Mouse (Mus musculus) kidney, embryonic 14.5 days (tissue): ENCODE results near the gene Spag16. TPM values are rescaled to one million over a fixed set of nuclear protein-coding genes. Genes with fewer than 3 reads are reported as not detected.

Experiments used
- ATAC-seq: fragments of 200-750 bp; cut with Nextera tagmentation; 2 replicates; pipeline ENCODE4 v1.8.0; 2017; ENCODE audit warnings: moderate number of reproducible peaks, mild to moderate bottlenecking, moderate TSS enrichment, moderate library complexity; ENCODE audit not compliant: low FRiP score, low TSS enrichment
- H3K27ac ChIP-seq: fragments of 300-500 bp; sonication (generic); 2 replicates; pipeline ENCODE4 v1.5.1; 2014; ENCODE audit warnings: low read depth, mild to moderate bottlenecking, low read length, moderate library complexity, mixed read lengths
- H3K27me3 ChIP-seq: fragments of 300-500 bp; sonication (generic); 2 replicates; pipeline ENCODE4 v1.6.1; 2014; ENCODE audit warnings: mild to moderate bottlenecking, low read length; ENCODE audit not compliant: control insufficient read depth, insufficient read depth
- H3K36me3 ChIP-seq: fragments of 300-500 bp; sonication (generic); 2 replicates; pipeline ENCODE4 v1.6.1; 2014; ENCODE audit warnings: low read length, mixed read lengths; ENCODE audit not compliant: control insufficient read depth, insufficient read depth
- H3K4me1 ChIP-seq: fragments of 300-500 bp; sonication (generic); 2 replicates; pipeline ENCODE4 v1.6.1; 2014; ENCODE audit warnings: low read length, mixed read lengths; ENCODE audit not compliant: control insufficient read depth, insufficient read depth
- H3K4me2 ChIP-seq: fragments of 300-500 bp; sonication (generic); replicated peaks from 2 replicates; pipeline ENCODE4 v1.6.1; 2014; ENCODE audit warnings: low read depth, mild to moderate bottlenecking, low read length
- H3K4me3 ChIP-seq: fragments of 300-500 bp; sonication (generic); 2 replicates; pipeline ENCODE4 v1.5.1; 2014; ENCODE audit warnings: mild to moderate bottlenecking, low read length
- H3K9ac ChIP-seq: fragments of 300-500 bp; sonication (generic); 2 replicates; pipeline ENCODE4 v1.6.1; 2014; ENCODE audit warnings: low read depth, mild to moderate bottlenecking, low read length, moderate library complexity
- H3K9me3 ChIP-seq: fragments of 300-500 bp; sonication (generic); 2 replicates; pipeline ENCODE4 v1.6.1; 2016; ENCODE audit warnings: low read length; ENCODE audit not compliant: control insufficient read depth
- WGBS: fragments of 180-500 bp; shearing (Covaris S2); extraction: QIAGEN DNeasy Blood & Tissue Kit; methylation state at CpG from one replicate; pipeline ENCODE4 v1.1.7; 2014; 5-methylcytosine and 5-hydroxymethylcytosine counted together
- polyA plus RNA-seq: library from polyadenylated mRNA; unstranded; fragments of >200 nt; fragmentation: Nextera tagmentation; extraction: Ambion mirVana; gene quantifications from 2 replicates; pipeline ENCODE4 v1.2.1, GENCODE M21; 2014

Gene Spag16
- polyA plus RNA-seq, 1 experiment from 2014 or later: 1.2 TPM

DNA sequence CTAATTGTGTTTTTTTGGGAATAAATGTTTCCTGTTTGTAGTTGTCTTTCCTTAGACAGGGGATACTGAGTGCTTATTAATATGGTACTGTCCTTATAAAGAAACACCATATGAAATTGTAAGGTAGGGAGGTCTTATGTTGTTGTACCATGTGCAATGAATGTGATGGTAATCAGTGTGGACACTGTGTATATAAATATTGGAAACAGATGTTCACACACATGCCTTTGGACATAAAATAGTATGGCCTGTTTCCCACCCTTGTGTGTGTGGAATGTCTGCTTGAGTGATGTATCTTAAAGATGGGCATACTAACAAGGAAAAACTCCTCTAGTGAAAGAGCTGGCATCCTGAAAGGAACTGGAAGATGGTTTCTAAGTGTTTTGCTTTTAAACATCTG, 692.1 kb downstream of the Spag16 start:
- Histone ChIP-seq H3K4me3 (no peak overlapping the region), H3K4me1 (no peaks in the 10 kb centered on the region), H3K4me2 (no peak overlapping the region), H3K9ac (no peak overlapping the region), H3K27ac (no peak overlapping the region), H3K9me3 (0 out of 2 replicates have a peak, but pooled peaks cover 3% of the 10 kb centered on the region), H3K36me3 (no peaks in the 10 kb centered on the region), H3K27me3 (no peaks in the 10 kb centered on the region)
- ATAC-seq: no peak

DNA sequence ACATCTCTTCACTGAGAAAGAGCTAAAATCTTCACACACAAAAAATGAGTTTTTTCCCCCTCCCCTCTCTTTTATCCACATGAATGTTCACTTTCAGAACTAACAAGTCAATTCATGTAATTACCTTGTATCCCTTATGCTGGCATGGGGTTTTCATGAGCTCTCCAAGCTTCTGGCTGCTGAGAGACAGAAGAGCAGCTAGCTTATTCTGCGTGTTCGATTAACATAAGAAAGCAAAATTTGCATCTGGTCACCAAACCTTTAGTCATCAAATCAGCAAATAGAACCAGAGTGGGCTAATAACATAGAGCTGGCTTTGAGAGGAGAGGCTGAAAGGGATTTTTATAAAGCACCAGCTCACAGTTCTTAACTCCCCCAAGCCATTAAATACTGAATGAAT, 700.4 kb downstream of the Spag16 start:
- no peak overlapping the region for H3K4me2 ChIP-seq
- H3K4me1 ChIP-seq: no peaks in the 10 kb centered on the region
- H3K9ac ChIP-seq: no peak overlapping the region
- no peak overlapping the region for H3K4me3 ChIP-seq
- H3K27me3 ChIP-seq: no peaks in the 10 kb centered on the region
- H3K27ac ChIP-seq: no peak overlapping the region
- WGBS: 65% methylated on average over 2 of the region's 2 CpGs
- H3K36me3 ChIP-seq: no peaks in the 10 kb centered on the region
- H3K9me3 ChIP-seq: 0 out of 2 replicates have a peak, but pooled peaks cover 3% of the 10 kb centered on the region
- no peak for ATAC-seq

DNA sequence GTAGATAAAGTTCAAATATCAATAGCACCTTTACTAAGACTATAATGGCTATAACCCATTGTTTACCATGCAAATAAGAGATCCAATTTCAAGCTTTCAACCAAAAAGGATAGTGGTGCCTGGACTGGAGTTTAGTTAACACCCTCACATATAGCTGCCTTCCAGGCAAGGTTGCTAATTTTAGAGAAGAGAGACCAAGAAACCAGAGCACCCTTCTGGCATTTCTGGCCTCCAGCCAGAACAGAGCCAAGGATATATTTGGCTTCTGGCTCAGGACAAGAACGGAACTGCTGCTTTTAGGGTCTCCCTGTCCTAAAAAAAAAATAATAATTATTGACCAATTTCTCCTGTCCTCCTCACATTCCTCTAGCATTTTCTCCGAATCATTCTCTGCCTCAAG, 703.0 kb downstream of the Spag16 start:
- Histone ChIP-seq H3K4me3 (no peak overlapping the region), H3K36me3 (no peaks in the 10 kb centered on the region), H3K9me3 (no peaks in the 10 kb centered on the region), H3K4me1 (no peaks in the 10 kb centered on the region), H3K9ac (no peak overlapping the region), H3K27ac (no peak overlapping the region), H3K4me2 (no peak overlapping the region), H3K27me3 (no peaks in the 10 kb centered on the region)
- WGBS: 78% methylated on average over 2 of the region's 2 CpGs
- ATAC-seq: no peak

DNA sequence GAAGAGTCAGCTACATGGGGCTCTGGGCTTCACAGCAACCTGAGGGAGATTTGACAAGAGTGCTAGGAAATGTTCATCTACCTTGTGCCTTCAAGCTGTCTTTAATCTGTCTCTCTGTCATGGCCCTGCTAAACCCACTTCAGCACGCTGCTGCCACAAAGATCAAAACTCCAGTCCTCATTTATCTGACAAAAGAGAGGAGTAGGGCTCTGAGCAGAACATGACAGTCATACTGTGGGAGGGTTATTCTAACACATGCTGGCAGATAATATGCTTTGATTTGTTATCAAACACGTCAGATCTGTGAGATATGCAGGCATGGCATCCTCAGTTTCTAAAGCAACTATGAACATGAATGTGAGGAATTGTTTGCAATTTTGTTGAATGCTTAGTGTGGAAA, 725.1 kb downstream of the Spag16 start:
- WGBS: 79% methylated on average over 2 of the region's 2 CpGs
- Histone ChIP-seq H3K9ac (no peak overlapping the region), H3K4me1 (no peaks in the 10 kb centered on the region), H3K36me3 (no peaks in the 10 kb centered on the region), H3K27ac (no peak overlapping the region), H3K4me2 (no peak overlapping the region), H3K27me3 (no peaks in the 10 kb centered on the region), H3K4me3 (no peak overlapping the region), H3K9me3 (no peaks in the 10 kb centered on the region)
- ATAC-seq: no peak

DNA sequence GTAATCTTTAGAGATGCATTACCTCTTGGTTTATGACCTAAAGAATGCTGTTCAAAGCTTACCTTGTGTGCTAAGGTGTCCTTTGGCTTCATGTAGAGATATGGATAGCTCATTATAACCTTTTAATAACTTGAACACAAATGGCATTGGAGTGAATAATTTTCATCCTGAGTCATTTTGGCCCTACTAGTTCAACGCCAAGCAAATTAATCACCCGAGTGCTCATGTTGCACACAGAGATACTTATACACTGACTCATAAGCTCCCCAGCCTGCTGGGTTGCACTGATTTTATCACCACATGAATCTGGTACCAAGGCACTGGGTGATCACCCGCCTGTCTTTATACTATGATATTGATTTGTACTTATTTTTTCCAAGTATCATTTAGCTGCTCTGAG, 795.0 kb downstream of the Spag16 start:
- no peak overlapping the region for H3K9ac ChIP-seq
- H3K4me1 ChIP-seq: no peaks in the 10 kb centered on the region
- H3K27ac ChIP-seq: no peak overlapping the region
- ATAC-seq: no peak
- H3K9me3 ChIP-seq: no peaks in the 10 kb centered on the region
- WGBS: 84% methylated on average over 3 of the region's 3 CpGs
- no peak overlapping the region for H3K4me2 ChIP-seq
- no peaks in the 10 kb centered on the region for H3K27me3 ChIP-seq
- no peaks in the 10 kb centered on the region for H3K36me3 ChIP-seq
- no peak overlapping the region for H3K4me3 ChIP-seq

DNA sequence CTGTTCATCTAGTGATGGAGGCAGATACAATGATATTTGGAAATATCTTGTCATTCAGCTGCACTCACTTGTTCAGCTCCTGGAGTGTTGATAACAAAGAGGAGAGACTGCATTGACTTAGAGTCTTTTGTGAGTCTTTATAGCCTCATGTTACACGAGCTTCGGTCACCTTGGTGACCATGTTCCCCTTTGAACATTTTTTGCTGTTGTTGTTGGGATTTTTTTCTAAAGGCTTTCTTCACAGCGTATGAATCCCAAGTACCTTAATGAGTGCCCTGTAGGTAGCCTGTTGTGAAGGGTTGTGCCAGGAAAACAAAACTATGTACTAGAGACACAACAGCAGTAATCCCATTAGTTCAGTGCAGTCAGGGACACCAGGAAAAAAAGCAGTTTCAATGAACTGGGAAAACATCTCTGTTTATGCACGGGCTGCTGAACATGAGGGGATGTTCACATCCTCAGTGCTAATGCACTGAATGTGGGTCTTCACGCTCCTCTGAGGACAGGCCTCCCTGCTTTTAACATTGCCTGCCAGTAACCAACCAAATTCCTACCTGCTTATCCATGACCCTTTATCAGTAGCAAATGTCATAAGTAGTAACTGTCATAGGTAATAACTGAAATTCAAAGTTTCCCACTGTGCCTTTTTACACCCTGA, 798.2 kb downstream of the Spag16 start:
- Histone ChIP-seq H3K27ac (no peak overlapping the region), H3K4me2 (no peak overlapping the region), H3K27me3 (no peaks in the 10 kb centered on the region), H3K4me3 (no peak overlapping the region), H3K4me1 (no peaks in the 10 kb centered on the region), H3K9ac (no peak overlapping the region), H3K36me3 (no peaks in the 10 kb centered on the region), H3K9me3 (no peaks in the 10 kb centered on the region)
- no peak for ATAC-seq
- 62% methylated on average over 5 of the region's 5 CpGs for WGBS

DNA sequence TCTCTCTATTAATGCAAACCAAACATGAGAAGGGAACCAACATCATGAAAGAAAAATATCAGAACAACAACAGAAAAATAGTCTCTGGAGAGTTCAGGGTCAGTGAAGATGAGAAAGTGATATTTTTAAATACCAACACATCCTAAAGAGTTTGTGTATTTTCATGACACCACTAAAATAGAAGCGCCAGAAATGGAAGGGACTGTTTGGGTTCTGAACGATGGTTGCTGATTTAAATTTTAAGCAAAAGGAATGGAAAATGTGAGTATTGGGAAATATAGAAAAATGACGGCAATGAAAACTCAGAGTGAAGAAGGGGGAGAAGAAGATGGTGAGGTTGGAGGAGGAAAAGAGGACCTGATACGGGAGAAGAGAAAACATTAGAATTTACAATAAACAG, 825.9 kb downstream of the Spag16 start:
- WGBS: 89% methylated on average over 4 of the region's 4 CpGs
- Histone ChIP-seq H3K27ac (no peak overlapping the region), H3K9ac (no peak overlapping the region), H3K36me3 (no peaks in the 10 kb centered on the region), H3K4me3 (no peak overlapping the region), H3K9me3 (no peaks in the 10 kb centered on the region), H3K4me2 (no peak overlapping the region), H3K4me1 (no peaks in the 10 kb centered on the region), H3K27me3 (no peaks in the 10 kb centered on the region)
- ATAC-seq: no peak

DNA sequence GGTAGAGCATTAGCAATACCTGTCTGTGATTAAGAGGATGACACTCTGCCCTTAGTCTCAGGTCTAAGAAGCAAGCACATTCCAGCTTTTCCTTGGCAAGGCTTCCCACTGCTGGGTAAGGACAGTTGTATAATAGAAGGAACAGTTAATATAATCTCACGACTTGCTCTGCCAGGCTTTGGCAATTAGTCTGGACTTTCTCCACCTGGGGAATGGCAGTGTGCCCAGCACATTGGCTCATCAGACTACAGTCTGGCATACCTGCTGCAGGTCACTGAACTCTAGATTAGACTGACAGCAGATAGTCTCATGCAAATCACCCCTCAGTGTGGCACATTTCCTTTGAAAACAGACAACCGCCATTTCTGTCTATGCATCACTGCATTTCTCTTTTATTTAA, 865.8 kb downstream of the Spag16 start:
- Histone ChIP-seq H3K9me3 (no peaks in the 10 kb centered on the region), H3K27ac (no peak overlapping the region), H3K4me1 (no peaks in the 10 kb centered on the region), H3K9ac (no peak overlapping the region), H3K4me3 (no peak overlapping the region), H3K36me3 (no peaks in the 10 kb centered on the region), H3K4me2 (no peak overlapping the region), H3K27me3 (no peaks in the 10 kb centered on the region)
- WGBS: 92% methylated on average over 2 of the region's 2 CpGs
- no peak for ATAC-seq

DNA sequence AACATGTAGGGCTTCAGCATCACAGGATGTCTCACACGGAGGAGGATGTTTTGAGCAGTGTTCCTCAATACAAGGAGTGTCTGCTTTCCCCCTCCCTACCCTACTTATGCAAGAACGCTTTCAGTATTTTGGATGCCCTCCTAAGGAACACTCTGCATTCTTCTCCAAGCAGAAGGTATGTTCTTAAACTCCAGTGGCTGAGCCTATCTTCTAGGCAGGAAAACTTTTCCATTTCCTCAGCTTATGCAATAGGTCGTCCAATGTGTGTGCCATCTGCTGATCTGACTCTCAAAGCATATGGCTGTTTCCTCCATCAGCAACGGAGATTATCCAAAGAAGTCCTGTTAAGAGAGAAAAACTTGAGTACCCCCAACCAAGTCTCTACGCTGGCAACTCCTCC, 873.5 kb downstream of the Spag16 start:
- H3K9ac ChIP-seq: no peak overlapping the region
- H3K27me3 ChIP-seq: no peaks in the 10 kb centered on the region
- H3K4me3 ChIP-seq: no peak overlapping the region
- no peak for ATAC-seq
- no peaks in the 10 kb centered on the region for H3K36me3 ChIP-seq
- 84% methylated on average over 5 of the region's 5 CpGs for WGBS
- H3K27ac ChIP-seq: no peak overlapping the region
- no peaks in the 10 kb centered on the region for H3K4me1 ChIP-seq
- H3K9me3 ChIP-seq: no peaks in the 10 kb centered on the region
- H3K4me2 ChIP-seq: no peak overlapping the region
